Mouse (Mus musculus) heart, embryonic 10.5 days (tissue): Measurements from ENCODE around the gene Fbxl14. TPM values are rescaled to one million over a fixed set of nuclear protein-coding genes. Genes with fewer than 3 reads are reported as not detected.

ENCODE experiments used
- DNase-seq: peaks from one replicate; pipeline ENCODE4 v3.0.0-alpha.2; 2017; ENCODE audit warnings: low spot score
- H3K27ac ChIP-seq: fragments of 300-500 bp; sonication (generic); 2 replicates; pipeline ENCODE4 v1.5.1; 2016; ENCODE audit warnings: mild to moderate bottlenecking
- H3K27me3 ChIP-seq: fragments of 300-500 bp; sonication (generic); 2 replicates; pipeline ENCODE4 v1.6.1; 2016; ENCODE audit warnings: mild to moderate bottlenecking; ENCODE audit not compliant: poor library complexity, insufficient read depth, severe bottlenecking
- H3K36me3 ChIP-seq: fragments of 300-500 bp; sonication (generic); 2 replicates; pipeline ENCODE4 v1.6.1; 2016; ENCODE audit warnings: mild to moderate bottlenecking, moderate library complexity
- H3K4me1 ChIP-seq: fragments of 300-500 bp; sonication (generic); 2 replicates; pipeline ENCODE4 v1.6.1; 2016; ENCODE audit warnings: mild to moderate bottlenecking
- H3K4me3 ChIP-seq: fragments of 300-500 bp; sonication (generic); 2 replicates; pipeline ENCODE4 v1.5.1; 2016; ENCODE audit warnings: mild to moderate bottlenecking, moderate library complexity
- H3K9me3 ChIP-seq: fragments of 300-500 bp; sonication (generic); 2 replicates; pipeline ENCODE4 v1.6.1; 2016; ENCODE audit warnings: mild to moderate bottlenecking, moderate library complexity
- whole genome bisulfite sequencing: fragments of 180-500 bp; shearing (Covaris S2); methylation state at CpG from one replicate; pipeline ENCODE4 v1.1.7; 2016; 5-methylcytosine and 5-hydroxymethylcytosine counted together
- polyA plus RNA-seq: library from polyadenylated mRNA; unstranded; fragments of >200 nt; fragmentation: Nextera tagmentation; extraction: Ambion mirVana; gene quantifications from 2 replicates; pipeline ENCODE4 v1.2.1, GENCODE M21; 2016

The Fbxl14 gene
- polyA plus RNA-seq, 1 experiment from 2014 or later, result 3.9 TPM

DNA sequence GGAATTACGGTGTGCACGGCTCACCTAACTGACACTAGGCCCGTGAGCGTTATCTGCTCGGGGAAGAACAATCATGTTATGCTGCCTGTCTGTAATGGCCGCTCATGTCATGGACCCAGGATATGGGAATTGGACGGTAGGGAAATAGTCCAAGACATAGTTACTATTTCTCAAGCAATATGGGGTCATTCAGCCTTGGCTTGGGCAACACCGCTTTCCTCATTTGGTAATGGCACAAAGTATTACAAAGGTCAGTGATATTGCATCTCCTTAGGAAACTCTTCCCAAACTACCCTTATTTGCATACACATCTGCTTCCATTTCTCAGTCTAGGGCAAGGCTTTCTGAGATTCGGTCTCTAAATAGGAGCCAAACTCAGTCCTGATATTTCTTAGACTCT lies 8.2 kb downstream of the Fbxl14 start:
- H3K27me3 ChIP-seq, result no peaks in the 10 kb centered on the region
- peaks cover 27% of the 10 kb centered on the region for H3K4me1 ChIP-seq
- H3K9me3 ChIP-seq, result no peaks in the 10 kb centered on the region
- no peak overlapping the region for H3K27ac ChIP-seq
- H3K4me3 ChIP-seq, result no peak overlapping the region
- DNase-seq, result no peak
- WGBS, result 88% methylated on average over 9 of the region's 9 CpGs
- H3K36me3 ChIP-seq, result peaks cover 9% of the 10 kb centered on the region

GRCm38 (mm10) chr6:119489765-119490164 lies 10.3 kb downstream of the Fbxl14 start:
- no peak for DNase-seq
- 13% methylated on average over 5 of the region's 5 CpGs for WGBS
- no peak overlapping the region for H3K27ac ChIP-seq
- H3K4me3 ChIP-seq, result no peak overlapping the region
- H3K4me1 ChIP-seq, result peaks cover 14% of the 10 kb centered on the region
- H3K27me3 ChIP-seq, result no peaks in the 10 kb centered on the region
- H3K36me3 ChIP-seq, result no peaks in the 10 kb centered on the region
- no peaks in the 10 kb centered on the region for H3K9me3 ChIP-seq

- H3K4me1 ChIP-seq, result peaks cover 12% of the 10 kb centered on the region
- 0 out of 2 replicates have a peak overlapping the region, but pooled peaks have one; percentile 42 for H3K27ac ChIP-seq
- WGBS, result 49% methylated on average over 11 of the region's 11 CpGs
- H3K36me3 ChIP-seq, result no peaks in the 10 kb centered on the region
- no peak for DNase-seq
- no peaks in the 10 kb centered on the region for H3K27me3 ChIP-seq
- no peaks in the 10 kb centered on the region for H3K9me3 ChIP-seq
- no peak overlapping the region for H3K4me3 ChIP-seq
Observed at GRCm38 (mm10) chr6:119490549-119490948, 11.1 kb downstream of the Fbxl14 start.

GRCm38 (mm10) chr6:119491006-119491405 lies 11.5 kb downstream of the Fbxl14 start:
- Histone ChIP-seq H3K27me3 (no peaks in the 10 kb centered on the region), H3K4me3 (no peak overlapping the region), H3K4me1 (peaks cover 10% of the 10 kb centered on the region), H3K9me3 (no peaks in the 10 kb centered on the region), H3K36me3 (no peaks in the 10 kb centered on the region), H3K27ac (no peak overlapping the region)
- WGBS, result 56% methylated on average over 11 of the region's 11 CpGs
- no peak for DNase-seq

GRCm38 (mm10) chr6:119491997-119492629 lies 12.6 kb downstream of the Fbxl14 start:
- peaks cover 10% of the 10 kb centered on the region for H3K4me1 ChIP-seq
- H3K27me3 ChIP-seq, result no peaks in the 10 kb centered on the region
- no peaks in the 10 kb centered on the region for H3K36me3 ChIP-seq
- H3K4me3 ChIP-seq, result no peak overlapping the region
- no peak for DNase-seq
- no peaks in the 10 kb centered on the region for H3K9me3 ChIP-seq
- 66% methylated on average over 9 of the region's 9 CpGs for WGBS
- H3K27ac ChIP-seq, result no peak overlapping the region

DNA sequence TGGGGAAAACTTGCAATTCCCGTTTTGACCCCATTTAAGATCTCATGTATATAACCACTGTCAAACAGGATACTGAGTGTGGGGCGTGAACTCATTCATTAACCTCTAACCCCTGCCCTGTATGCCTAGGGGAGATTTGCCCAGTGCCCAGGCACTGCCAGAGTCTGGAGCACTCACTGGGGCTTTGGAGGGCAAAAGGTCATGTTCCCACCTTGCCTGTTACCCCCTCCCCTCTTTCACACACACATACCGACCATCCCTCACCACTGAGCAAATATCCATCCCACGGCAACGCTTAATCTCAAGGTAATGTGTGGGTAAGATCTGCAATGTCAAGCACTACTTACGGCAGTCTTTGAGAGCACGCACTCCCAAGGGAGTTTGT lies 13.2 kb downstream of the Fbxl14 start:
- Histone ChIP-seq H3K9me3 (no peaks in the 10 kb centered on the region), H3K36me3 (no peaks in the 10 kb centered on the region), H3K27ac (no peak overlapping the region), H3K4me3 (no peak overlapping the region), H3K4me1 (peaks cover 10% of the 10 kb centered on the region), H3K27me3 (no peaks in the 10 kb centered on the region)
- WGBS, result 53% methylated on average over 7 of the region's 7 CpGs
- no peak for DNase-seq

- 38% methylated on average over 5 of the region's 5 CpGs for WGBS
- Histone ChIP-seq H3K4me3 (no peak overlapping the region), H3K27me3 (no peaks in the 10 kb centered on the region), H3K36me3 (no peaks in the 10 kb centered on the region), H3K4me1 (peaks cover 7% of the 10 kb centered on the region; the same call in 1 of the 2 replicates), H3K9me3 (no peaks in the 10 kb centered on the region), H3K27ac (no peak overlapping the region)
- no peak for DNase-seq
Observed at GRCm38 (mm10) chr6:119499271-119499670, 19.8 kb downstream of the Fbxl14 start.

GRCm38 (mm10) chr6:119500086-119500485 lies 20.6 kb downstream of the Fbxl14 start:
- DNase-seq, result no peak
- WGBS, result 79% methylated on average over 5 of the region's 5 CpGs
- Histone ChIP-seq H3K4me3 (no peak overlapping the region), H3K27ac (no peak overlapping the region), H3K36me3 (no peaks in the 10 kb centered on the region), H3K27me3 (no peaks in the 10 kb centered on the region), H3K4me1 (peaks cover 7% of the 10 kb centered on the region; the same call in 1 of the 2 replicates), H3K9me3 (no peaks in the 10 kb centered on the region)

DNA sequence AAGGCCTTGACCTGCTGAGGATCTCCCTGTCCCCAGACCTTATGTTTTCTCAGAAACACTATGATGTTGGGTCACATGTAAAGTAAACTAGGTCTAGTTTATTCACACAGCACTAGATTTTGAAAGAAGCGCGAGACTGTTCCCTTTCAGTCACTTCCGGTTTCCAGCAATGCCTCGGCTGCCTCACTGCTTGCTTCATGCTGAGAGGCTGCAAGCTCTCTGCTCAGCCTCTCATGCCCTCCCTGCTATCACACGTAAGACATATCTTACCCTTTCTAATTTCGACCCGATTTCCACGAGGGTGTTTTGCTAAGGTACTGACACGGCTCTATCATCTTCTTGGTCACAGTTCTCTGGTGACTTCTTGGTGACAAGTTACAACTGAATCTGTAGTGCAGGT lies 22.6 kb downstream of the Fbxl14 start:
- Histone ChIP-seq H3K27ac (0 out of 2 replicates have a peak overlapping the region, but pooled peaks have one; percentile 11), H3K4me3 (no peak overlapping the region), H3K27me3 (no peaks in the 10 kb centered on the region), H3K9me3 (no peaks in the 10 kb centered on the region), H3K36me3 (no peaks in the 10 kb centered on the region), H3K4me1 (peaks cover 14% of the 10 kb centered on the region; the same call in 1 of the 2 replicates)
- WGBS, result 41% methylated on average over 9 of the region's 9 CpGs
- DNase-seq, result no peak

DNA sequence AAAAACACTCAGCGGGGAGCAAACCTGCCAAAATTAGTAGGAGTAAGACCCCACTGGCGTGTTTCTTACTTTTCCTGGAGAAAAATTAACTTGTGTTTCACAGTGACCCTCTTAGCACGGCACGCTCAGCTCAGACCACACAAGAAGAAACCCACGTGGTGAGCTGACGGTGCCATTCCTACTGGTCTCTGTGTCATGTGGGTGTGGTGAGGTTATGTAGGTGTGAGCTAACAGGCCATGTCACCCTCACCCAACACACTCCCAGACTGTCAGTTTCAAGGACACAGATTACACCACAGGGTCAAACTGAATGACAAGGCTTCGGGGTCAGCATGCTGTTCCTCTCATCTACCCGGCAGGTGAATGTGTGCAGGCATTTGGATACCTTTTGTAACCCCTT lies 25.3 kb downstream of the Fbxl14 start:
- 0 out of 2 replicates have a peak overlapping the region, but pooled peaks have one; percentile 6 for H3K27ac ChIP-seq
- H3K4me3 ChIP-seq, result no peak overlapping the region
- WGBS, result 67% methylated on average over 8 of the region's 8 CpGs
- H3K36me3 ChIP-seq, result no peaks in the 10 kb centered on the region
- no peaks in the 10 kb centered on the region for H3K9me3 ChIP-seq
- peaks cover 11% of the 10 kb centered on the region; the same call in 1 of the 2 replicates for H3K4me1 ChIP-seq
- no peak for DNase-seq
- no peaks in the 10 kb centered on the region for H3K27me3 ChIP-seq

DNA sequence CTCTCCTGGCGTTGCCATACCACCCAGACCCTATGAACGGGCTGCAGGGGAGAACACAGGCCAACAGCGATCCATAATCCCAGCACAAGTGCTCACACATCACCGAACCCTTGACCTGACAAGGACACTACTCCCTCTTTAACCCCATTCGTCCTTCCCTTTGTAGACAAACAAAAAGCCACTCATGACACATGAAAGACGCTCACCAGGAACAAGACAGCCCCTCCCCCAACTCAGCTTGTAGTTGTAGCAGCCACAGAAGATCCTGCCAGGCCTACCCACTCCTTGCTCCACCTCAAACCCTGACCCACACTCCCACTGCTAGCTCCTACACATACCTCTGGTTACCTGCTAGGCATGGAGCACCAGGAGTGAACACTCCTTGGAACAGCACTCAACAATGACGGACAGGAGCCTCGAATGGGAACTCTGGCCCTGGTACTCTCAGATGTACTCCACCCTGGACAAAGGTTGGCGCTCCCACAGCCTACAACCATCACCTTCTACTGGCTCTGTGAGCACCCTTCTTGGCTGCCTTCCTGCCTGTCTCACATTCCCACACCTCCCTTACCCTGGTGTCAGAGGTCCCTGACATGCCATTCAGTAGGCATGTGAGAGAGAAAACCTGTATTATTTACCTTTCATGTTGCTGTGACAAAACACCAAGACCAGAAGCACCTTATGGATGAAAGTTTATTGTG lies 26.2 kb downstream of the Fbxl14 start:
- Histone ChIP-seq H3K9me3 (no peaks in the 10 kb centered on the region), H3K27ac (peak overlapping the region; percentile 3; the same call in 1 of the 2 replicates), H3K4me3 (no peak overlapping the region), H3K4me1 (peaks cover 10% of the 10 kb centered on the region; the same call in 1 of the 2 replicates), H3K36me3 (no peaks in the 10 kb centered on the region), H3K27me3 (no peaks in the 10 kb centered on the region)
- WGBS, result 65% methylated on average over 9 of the region's 9 CpGs
- DNase-seq, result no peak

DNA sequence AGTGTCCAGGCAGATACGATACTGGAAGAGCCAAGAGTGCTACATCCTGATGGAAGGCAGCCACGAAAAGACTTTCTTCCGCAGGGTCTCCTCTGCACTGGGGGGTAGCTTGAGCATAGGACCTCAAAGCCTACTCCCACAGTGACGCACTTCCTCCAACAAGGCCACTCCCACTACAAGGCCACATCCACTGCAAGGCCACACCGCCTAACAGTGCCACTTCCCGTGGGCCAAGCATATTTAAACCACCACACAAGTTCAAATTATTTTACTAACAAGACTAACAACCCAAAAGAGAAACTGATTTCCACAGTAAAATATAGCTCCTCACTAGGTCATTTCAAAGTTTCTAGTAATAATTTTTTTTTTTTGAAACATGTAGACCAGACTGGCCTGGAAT lies 28.8 kb downstream of the Fbxl14 start:
- Histone ChIP-seq H3K4me3 (no peak overlapping the region), H3K4me1 (peaks cover 10% of the 10 kb centered on the region; the same call in 1 of the 2 replicates), H3K36me3 (no peaks in the 10 kb centered on the region), H3K27me3 (no peaks in the 10 kb centered on the region), H3K9me3 (no peaks in the 10 kb centered on the region), H3K27ac (peak overlapping the region; percentile 48)
- 90% methylated on average over 6 of the region's 6 CpGs for WGBS
- DNase-seq, result no peak

DNA sequence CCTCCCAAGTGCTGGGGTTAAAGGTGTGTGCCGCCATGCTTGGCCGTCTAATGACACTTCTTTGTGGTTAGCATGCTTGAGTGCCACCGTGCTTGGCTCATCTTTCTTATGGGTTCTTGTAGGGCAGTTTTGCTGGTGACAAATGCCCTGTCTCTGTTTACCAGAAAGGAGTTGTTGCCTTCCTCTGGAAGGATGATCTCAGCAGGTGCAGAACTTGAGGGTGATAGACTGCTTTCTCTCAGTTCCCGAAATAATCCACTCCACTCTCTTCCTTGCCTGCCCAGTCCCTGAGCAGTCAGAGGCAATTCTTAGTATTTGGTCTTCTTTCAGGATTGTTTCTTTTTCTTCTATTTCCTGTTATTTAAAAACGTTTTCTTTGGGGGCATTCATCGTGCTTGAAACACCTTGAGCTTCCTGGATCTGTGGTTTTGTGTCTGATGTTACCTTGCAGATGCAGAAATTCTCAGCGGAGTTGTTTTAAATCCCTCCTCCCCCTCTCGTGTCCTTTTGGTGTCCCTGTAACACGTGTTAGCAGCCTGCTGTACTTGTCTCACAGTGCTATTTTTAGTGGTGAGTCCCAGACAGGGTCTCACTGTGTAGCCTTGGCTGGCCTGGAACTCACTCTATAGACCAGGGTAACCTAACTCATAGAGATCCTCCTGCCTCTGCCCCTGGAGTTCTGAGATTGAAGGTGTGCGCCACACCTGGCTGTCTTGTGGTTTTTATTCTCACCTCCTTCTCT lies 29.3 kb downstream of the Fbxl14 start:
- WGBS, result 58% methylated on average over 10 of the region's 10 CpGs
- no peak for DNase-seq

More for the DNA sequence above, 29.3 kb downstream of the Fbxl14 start:
- no peaks in the 10 kb centered on the region for H3K36me3 ChIP-seq
- no peaks in the 10 kb centered on the region for H3K9me3 ChIP-seq
- H3K4me3 ChIP-seq, result no peak overlapping the region
- H3K4me1 ChIP-seq, result peaks cover 14% of the 10 kb centered on the region
- no peaks in the 10 kb centered on the region for H3K27me3 ChIP-seq
- peak overlapping the region; percentile 73 for H3K27ac ChIP-seq
